Mouse (Mus musculus) intestine, embryonic 16.5 days (tissue): ENCODE results near the gene Olfr1419. TPM values are rescaled to one million over a fixed set of nuclear protein-coding genes. Genes with fewer than 3 reads are reported as not detected.
"Not testable (repeated sequence)": the region's sequence is repeated elsewhere in the genome, so short reads cannot be mapped to it uniquely, and the experiment has no call there.

Source experiments
- ATAC-seq: fragments of 200-750 bp; cut with Nextera tagmentation; 2 replicates; pipeline ENCODE4 v1.8.0; 2017; ENCODE audit warnings: moderate TSS enrichment, moderate library complexity
- H3K27ac ChIP-seq: fragments of 300-500 bp; sonication (generic); 2 replicates; pipeline ENCODE4 v1.5.1; 2014; ENCODE audit warnings: mild to moderate bottlenecking, low read length
- H3K27me3 ChIP-seq: fragments of 300-500 bp; sonication (generic); replicated peaks from 2 replicates; pipeline ENCODE4 v1.6.1; 2014; ENCODE audit warnings: low read length, control low read depth, mixed read lengths; ENCODE audit not compliant: control insufficient read depth, insufficient read depth
- H3K36me3 ChIP-seq: fragments of 300-500 bp; sonication (generic); 2 replicates; pipeline ENCODE4 v1.6.1; 2014; ENCODE audit warnings: low read length, control low read depth; ENCODE audit not compliant: control insufficient read depth, insufficient read depth
- H3K4me1 ChIP-seq: fragments of 300-500 bp; sonication (generic); 2 replicates; pipeline ENCODE4 v1.6.1; 2014; ENCODE audit warnings: low read length, control low read depth, mixed read lengths; ENCODE audit not compliant: control insufficient read depth, insufficient read depth
- H3K4me2 ChIP-seq: fragments of 300-500 bp; sonication (generic); 2 replicates; pipeline ENCODE4 v1.6.1; 2014; ENCODE audit warnings: low read depth, low read length, control low read depth
- H3K4me3 ChIP-seq: fragments of 300-500 bp; sonication (generic); 2 replicates; pipeline ENCODE4 v1.5.1; 2014; ENCODE audit warnings: mild to moderate bottlenecking, low read length
- H3K9ac ChIP-seq: fragments of 300-500 bp; sonication (generic); 2 replicates; pipeline ENCODE4 v1.6.1; 2014; ENCODE audit warnings: low read depth, low read length
- H3K9me3 ChIP-seq: fragments of 300-500 bp; sonication (generic); 2 replicates; pipeline ENCODE4 v1.6.1; 2016; ENCODE audit warnings: low read length, control low read depth; ENCODE audit not compliant: control insufficient read depth
- WGBS: fragments of 180-500 bp; shearing (Covaris S2); extraction: QIAGEN DNeasy Blood & Tissue Kit; methylation state at CpG from one replicate; pipeline ENCODE4 v1.1.7; 2014; 5-methylcytosine and 5-hydroxymethylcytosine counted together
- polyA plus RNA-seq: library from polyadenylated mRNA; unstranded; fragments of >200 nt; fragmentation: Nextera tagmentation; extraction: Ambion mirVana; gene quantifications from 2 replicates; pipeline ENCODE4 v1.2.1, GENCODE M21; 2015

Olfr1419 gene
- not detected in 2 replicates for polyA plus RNA-seq

DNA sequence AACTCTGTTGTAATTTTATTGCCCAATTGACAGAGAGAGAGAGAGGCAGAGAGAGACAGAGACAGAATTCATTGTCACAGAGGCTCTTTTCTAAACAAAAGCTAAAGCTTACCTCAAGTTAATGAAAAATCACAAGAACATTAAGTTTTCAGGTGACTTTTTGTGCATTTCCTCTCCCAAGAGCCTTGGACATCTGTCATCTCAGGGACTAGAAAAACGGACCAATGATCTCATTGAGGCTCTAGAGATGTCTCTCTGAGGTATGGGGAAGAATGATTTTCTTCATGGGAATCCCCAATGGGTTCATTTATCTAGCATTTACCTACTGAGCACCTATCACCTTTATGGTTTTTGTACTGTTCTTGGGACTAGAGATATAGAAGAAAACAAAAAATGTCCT, at the start of gene Olfr1419:
TSS of gene Olfr1419 (minus strand) at position 101 of the 400 bp plus-strand sequence.
- 53% methylated on average over 1 of the region's 1 CpGs for WGBS
- Histone ChIP-seq H3K9me3 (no peaks in the 10 kb centered on the region), H3K4me1 (no peaks in the 10 kb centered on the region), H3K4me2 (no peak within 1 kb of the TSS), H3K9ac (no peak within 1 kb of the TSS), H3K27me3 (no peaks in the 10 kb centered on the region), H3K27ac (no peak within 1 kb of the TSS), H3K4me3 (no peak within 1 kb of the TSS), H3K36me3 (no peaks in the 10 kb centered on the region)
- ATAC-seq, result no peak

- H3K27me3 ChIP-seq, H3K4me2 ChIP-seq, H3K27ac ChIP-seq, H3K4me1 ChIP-seq, ATAC-seq, H3K9me3 ChIP-seq, H3K9ac ChIP-seq, H3K4me3 ChIP-seq: not testable (repeated sequence)
- peaks cover 28% of the 10 kb centered on the region for H3K36me3 ChIP-seq
- whole genome bisulfite sequencing, result 96% methylated on average over 2 of the region's 2 CpGs
Observed at GRCm38 (mm10) chr19:11922515-11922914, 47.6 kb upstream of the Olfr1419 start.

DNA sequence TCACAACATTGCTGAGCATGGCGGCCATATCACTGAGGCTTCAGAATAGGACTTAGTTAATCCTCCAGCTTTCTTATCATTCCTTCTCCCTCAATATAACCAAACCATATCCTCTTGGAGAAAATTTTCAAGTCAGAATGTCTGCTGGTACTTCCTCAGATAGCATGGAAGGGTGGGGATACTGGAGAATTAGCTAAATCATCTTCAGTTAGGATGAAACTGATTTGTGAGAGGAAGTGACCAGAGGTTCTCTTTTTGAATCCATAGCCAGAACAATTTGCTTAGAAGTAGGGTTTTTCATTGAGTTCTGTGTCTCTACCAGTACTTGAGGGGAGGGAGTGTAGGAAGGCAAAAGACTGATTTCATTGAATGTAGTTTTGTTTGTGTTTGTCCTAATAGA, 47.2 kb upstream of the Olfr1419 start:
- Histone ChIP-seq H3K4me2 (no peak overlapping the region), H3K36me3 (peaks cover 30% of the 10 kb centered on the region), H3K27me3 (no peaks in the 10 kb centered on the region), H3K4me3 (no peak overlapping the region), H3K9ac (no peak overlapping the region), H3K27ac (no peak overlapping the region), H3K4me1 (no peaks in the 10 kb centered on the region), H3K9me3 (no peaks in the 10 kb centered on the region)
- ATAC-seq, result no peak
- WGBS, result 88% methylated on average over 1 of the region's 1 CpGs

DNA sequence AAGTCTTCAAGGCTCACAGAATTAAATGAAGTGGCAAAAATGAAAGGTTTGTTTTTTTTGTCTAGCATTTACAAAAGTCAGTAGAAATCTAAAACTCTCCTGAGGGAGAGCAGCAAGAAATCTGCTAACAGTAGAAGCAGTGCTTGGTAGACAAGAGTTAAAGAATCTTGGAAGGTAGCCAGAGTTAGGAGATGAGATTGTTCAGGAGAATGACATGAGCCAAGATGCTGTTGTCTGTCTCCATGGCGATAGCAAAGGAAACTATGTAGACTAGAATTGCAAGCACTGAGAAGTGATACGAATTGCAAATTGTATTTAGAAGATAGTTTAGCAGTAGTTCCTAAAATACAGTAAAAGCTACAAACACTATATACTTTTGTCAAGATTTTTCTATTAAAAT, 40.9 kb upstream of the Olfr1419 start:
- Histone ChIP-seq H3K9ac (no peak overlapping the region), H3K27me3 (no peaks in the 10 kb centered on the region)
- WGBS, result 22% methylated on average over 2 of the region's 2 CpGs

DNA sequence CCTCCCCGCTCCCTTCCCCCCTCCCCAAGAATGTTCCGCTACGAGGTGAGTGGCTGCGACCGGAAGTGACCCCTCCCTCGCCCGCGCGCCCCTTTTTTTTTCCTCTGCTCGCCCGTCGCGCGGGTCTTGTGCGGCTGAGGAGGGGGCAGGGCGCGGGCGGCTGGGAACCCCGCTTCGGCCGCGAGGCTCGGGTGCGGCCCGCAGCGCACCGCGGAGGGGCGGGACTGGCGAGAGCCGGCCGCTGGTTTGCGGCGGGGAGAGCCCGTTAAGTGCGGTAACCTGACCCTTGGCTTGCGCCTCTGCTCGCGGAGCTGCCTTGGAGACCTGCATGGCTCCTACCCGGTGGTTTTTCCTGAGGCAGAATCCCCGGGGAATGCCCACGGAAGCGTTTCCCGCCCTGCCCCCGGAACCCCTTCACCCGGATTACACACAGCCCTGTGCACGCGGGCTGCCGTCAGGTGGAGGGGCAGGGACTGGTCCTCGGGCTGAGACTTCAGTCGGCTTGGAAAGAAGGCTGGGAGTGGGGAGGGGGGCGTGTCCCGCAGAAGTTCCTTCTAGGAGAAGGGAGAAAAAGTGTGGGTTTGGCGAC, 37.7 kb upstream of the Olfr1419 start:
- Histone ChIP-seq H3K4me3 (peak overlapping the region; percentile 69), H3K4me2 (peak overlapping the region; percentile 75), H3K9ac (peak overlapping the region; percentile 82), H3K27ac (peak overlapping the region; percentile 88), H3K27me3 (no peaks in the 10 kb centered on the region), H3K36me3 (peaks cover 2% of the 10 kb centered on the region; the same call in 1 of the 2 replicates), H3K4me1 (peaks cover 9% of the 10 kb centered on the region; the same call in 1 of the 2 replicates), H3K9me3 (no peaks in the 10 kb centered on the region)
- ATAC-seq, result peak; percentile 66
- WGBS, result under 1% methylated on average over 36 of the region's 54 CpGs

More for the DNA sequence above, 40.9 kb upstream of the Olfr1419 start:
- Histone ChIP-seq H3K27ac (no peak overlapping the region), H3K36me3 (peaks cover 5% of the 10 kb centered on the region; the same call in 1 of the 2 replicates), H3K4me2 (no peak overlapping the region), H3K9me3 (no peaks in the 10 kb centered on the region), H3K4me1 (peaks cover 9% of the 10 kb centered on the region; the same call in 1 of the 2 replicates), H3K4me3 (no peak overlapping the region)
- no peak for ATAC-seq

DNA sequence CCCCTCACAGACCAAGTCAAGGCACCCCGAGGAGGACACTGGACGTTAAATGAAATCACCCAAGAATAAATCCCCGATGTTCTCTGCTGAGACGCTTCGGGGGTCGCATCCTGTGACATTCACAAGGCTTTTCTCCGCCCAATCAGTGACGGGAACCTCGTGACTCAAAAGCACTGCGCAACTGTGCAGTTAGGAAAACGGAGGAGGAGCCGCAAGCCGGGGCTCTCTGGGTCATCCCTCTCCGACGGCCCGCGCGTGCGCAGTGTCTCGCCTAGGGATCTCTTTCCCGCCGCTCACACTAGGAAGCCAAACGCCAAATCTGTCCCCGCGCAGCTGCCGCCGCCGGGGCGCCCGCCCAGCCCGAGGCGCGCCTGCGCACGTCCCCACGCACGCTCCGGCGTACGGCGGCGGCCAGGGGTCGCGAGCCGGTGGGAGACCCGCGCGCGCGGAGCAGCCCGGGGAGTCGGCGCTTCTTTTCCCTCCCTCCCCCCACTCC, 37.2 kb upstream of the Olfr1419 start, which contains the start of gene Patl1:
TSS of gene Patl1 (plus strand) at position 363 of the 496 bp plus-strand sequence.
- peak; percentile 98 for ATAC-seq
- Histone ChIP-seq H3K27me3 (no peaks in the 10 kb centered on the region), H3K27ac (peak within 1 kb of the TSS; percentile 88), H3K36me3 (no peaks in the 10 kb centered on the region), H3K9me3 (no peaks in the 10 kb centered on the region), H3K4me2 (peak within 1 kb of the TSS; percentile 75), H3K9ac (peak within 1 kb of the TSS; percentile 82), H3K4me1 (peaks cover 9% of the 10 kb centered on the region; the same call in 1 of the 2 replicates), H3K4me3 (peak within 1 kb of the TSS; percentile 69)
- WGBS, result under 1% methylated on average over 53 of the region's 53 CpGs

DNA sequence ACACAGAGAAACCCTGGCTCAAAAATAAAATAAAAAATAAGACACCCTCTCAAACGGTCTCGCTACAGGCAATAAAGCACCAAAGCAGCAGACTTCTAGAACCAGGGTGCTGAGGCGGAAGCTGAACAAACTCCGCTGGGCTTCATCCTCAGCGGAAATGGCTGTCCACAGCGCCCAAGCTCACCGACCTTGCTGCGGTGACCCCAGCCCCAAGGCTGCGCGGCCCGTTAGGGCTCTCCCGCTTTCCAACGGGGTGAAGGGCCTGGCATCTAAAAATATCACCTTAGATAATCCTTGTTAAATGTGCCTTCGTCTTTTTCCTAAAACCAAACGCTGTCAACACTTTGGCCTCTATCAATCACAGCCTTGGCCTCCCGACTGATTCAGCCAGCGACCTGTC, 36.7 kb upstream of the Olfr1419 start:
- Histone ChIP-seq H3K36me3 (no peaks in the 10 kb centered on the region), H3K9me3 (no peaks in the 10 kb centered on the region), H3K27me3 (no peaks in the 10 kb centered on the region), H3K4me3 (peak overlapping the region; percentile 69), H3K9ac (peak overlapping the region; percentile 80), H3K27ac (peak overlapping the region; percentile 80), H3K4me1 (peaks cover 9% of the 10 kb centered on the region; the same call in 1 of the 2 replicates), H3K4me2 (peak overlapping the region; percentile 68)
- 2% methylated on average over 17 of the region's 17 CpGs for WGBS
- peak; percentile 52 for ATAC-seq

- Histone ChIP-seq H3K4me3 (peak overlapping the region; percentile 69), H3K36me3 (no peaks in the 10 kb centered on the region), H3K9ac (peak overlapping the region; percentile 80; the same call in 1 of the 2 replicates), H3K27ac (no peak overlapping the region), H3K9me3 (no peaks in the 10 kb centered on the region), H3K27me3 (no peaks in the 10 kb centered on the region), H3K4me1 (peaks cover 9% of the 10 kb centered on the region; the same call in 1 of the 2 replicates), H3K4me2 (peak overlapping the region; percentile 68)
- ATAC-seq, result no peak
- 89% methylated on average over 5 of the region's 5 CpGs for WGBS
Observed at GRCm38 (mm10) chr19:11911021-11911420, 36.1 kb upstream of the Olfr1419 start.

- no peak within 1 kb of the TSS for H3K9ac ChIP-seq
- H3K27ac ChIP-seq, result no peak within 1 kb of the TSS
- WGBS, result 17% methylated on average over 1 of the region's 1 CpGs
- ATAC-seq, result no peak
- no peaks in the 10 kb centered on the region for H3K27me3 ChIP-seq
- no peak within 1 kb of the TSS for H3K4me2 ChIP-seq
- no peaks in the 10 kb centered on the region for H3K4me1 ChIP-seq
- no peaks in the 10 kb centered on the region for H3K9me3 ChIP-seq
- H3K4me3 ChIP-seq, result no peak within 1 kb of the TSS
- H3K36me3 ChIP-seq, result no peaks in the 10 kb centered on the region
Observed at GRCm38 (mm10) chr19:11886265-11886664, 11.4 kb upstream of the Olfr1419 start, which contains the start of gene Olfr1420. Gene Olfr1420 (plus strand): TSS chr19:11886565.
